Mouse (Mus musculus) thymus, adult 2 months (tissue): ENCODE measurements at regions not wholly inside any gene's neighbourhood (a gene's known extent, or its start where the extent isn't known, plus 50 kb on each side); places are given as distances from the start of the nearest gene placed in this dataset.

Experiments used
- CTCF ChIP-seq: fragments of 200-500 bp; IDR thresholded peaks from 2 replicates; pipeline ENCODE4 v1.5.1; 2012; ENCODE audit warnings: mild to moderate bottlenecking, control low read depth, low read length, moderate library complexity, borderline replicate concordance; ENCODE audit not compliant: control insufficient read depth, poor library complexity, insufficient read depth; ENCODE audit errors: extremely low read depth
- POLR2A ChIP-seq: fragments of 200-500 bp; IDR thresholded peaks from 2 replicates; pipeline ENCODE4 v1.6.1; 2012; ENCODE audit warnings: mild to moderate bottlenecking, low read length, control low read depth, moderate library complexity; ENCODE audit not compliant: control insufficient read depth, poor library complexity, insufficient read depth; ENCODE audit errors: extremely low read depth

DNA sequence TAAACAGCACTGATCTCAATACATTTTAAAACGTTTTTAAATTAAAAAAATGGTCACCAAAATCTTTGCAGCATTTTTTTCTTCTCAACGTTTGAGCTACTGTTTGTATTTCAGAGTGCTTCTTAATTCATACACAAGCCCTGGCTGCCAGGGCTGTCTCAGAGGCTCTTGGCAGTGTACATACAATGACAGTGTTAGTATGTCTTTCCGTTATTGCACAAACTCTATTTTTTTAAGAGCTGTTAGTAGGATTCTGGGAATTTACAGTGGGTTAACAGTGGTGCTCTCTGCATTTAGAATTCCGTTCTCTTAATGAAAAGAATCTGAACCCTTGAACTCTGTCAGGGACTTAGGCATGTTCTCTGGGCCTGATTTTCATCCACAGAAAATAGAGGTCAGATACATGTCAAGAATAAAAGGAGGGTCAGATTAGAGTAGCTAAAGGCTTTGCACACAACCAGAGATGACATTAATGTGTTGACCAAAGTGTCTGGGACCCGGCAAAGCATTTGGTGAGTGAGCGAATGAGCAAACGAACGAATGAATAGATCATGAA lies 219.5 kb upstream of the Rbms1 start:
- TF ChIP-seq POLR2A = no peak
- TF ChIP-seq CTCF = no peak
